Mouse (Mus musculus) urinary bladder, postnatal 25 days (tissue): ENCODE measurements around the gene Plcl2.

Experiments
- DNase-seq: peaks from one replicate; pipeline ENCODE4 v3.0.0; 2022; ENCODE audit warnings: low spot score

Gene Plcl2

GRCm38 (mm10) chr17:50509251-50510104 lies at the start of gene Plcl2:
Gene Plcl2 (plus strand): TSS chr17:50509403.
- DNase-seq: peak; percentile 31

- DNase-seq: no peak
Observed at GRCm38 (mm10) chr17:50460301-50460700, 48.9 kb upstream of the Plcl2 start.

- DNase-seq: no peak
Observed at GRCm38 (mm10) chr17:50467438-50467837, 41.8 kb upstream of the Plcl2 start.

GRCm38 (mm10) chr17:50469126-50469525 lies 40.1 kb upstream of the Plcl2 start:
- DNase-seq: no peak

- DNase-seq: no peak
Observed at GRCm38 (mm10) chr17:50469543-50470431, 39.4 kb upstream of the Plcl2 start.

- DNase-seq: peak; percentile 14
Observed at GRCm38 (mm10) chr17:50470432-50471078, 38.6 kb upstream of the Plcl2 start.

GRCm38 (mm10) chr17:50471230-50471629 lies 38.0 kb upstream of the Plcl2 start:
- no peak for DNase-seq

- DNase-seq: no peak
Observed at GRCm38 (mm10) chr17:50477277-50477676, 31.9 kb upstream of the Plcl2 start.

- no peak for DNase-seq
Observed at GRCm38 (mm10) chr17:50480867-50481266, 28.3 kb upstream of the Plcl2 start.

- no peak for DNase-seq
Observed at GRCm38 (mm10) chr17:50483700-50484099, 25.5 kb upstream of the Plcl2 start.

GRCm38 (mm10) chr17:50484981-50485380 lies 24.2 kb upstream of the Plcl2 start:
- DNase-seq: no peak

- DNase-seq: no peak
Observed at GRCm38 (mm10) chr17:50487058-50487618, 22.1 kb upstream of the Plcl2 start.

GRCm38 (mm10) chr17:50487670-50488069 lies 21.5 kb upstream of the Plcl2 start:
- no peak for DNase-seq

GRCm38 (mm10) chr17:50488406-50488805 lies 20.8 kb upstream of the Plcl2 start:
- no peak for DNase-seq

GRCm38 (mm10) chr17:50488895-50489294 lies 20.3 kb upstream of the Plcl2 start:
- no peak for DNase-seq

GRCm38 (mm10) chr17:50490644-50491430 lies 18.4 kb upstream of the Plcl2 start:
- DNase-seq: no peak

- no peak for DNase-seq
Observed at GRCm38 (mm10) chr17:50491496-50491895, 17.7 kb upstream of the Plcl2 start.

- DNase-seq: no peak
Observed at GRCm38 (mm10) chr17:50495216-50495889, 13.8 kb upstream of the Plcl2 start.

- DNase-seq: no peak
Observed at GRCm38 (mm10) chr17:50498062-50498697, 11.0 kb upstream of the Plcl2 start.
